Mouse (Mus musculus) gastrocnemius, adult 2 months (tissue): Measurements from ENCODE around the gene Sox1. TPM values are rescaled to one million over a fixed set of nuclear protein-coding genes. Genes with fewer than 3 reads are reported as not detected.

Experiments used
- DNase-seq: peaks from one replicate; pipeline ENCODE4 v3.0.0; 2022
- H3K27ac ChIP-seq: fragments of 200-600 bp; 2 replicates; pipeline ENCODE4 v1.8.1; 2022; ENCODE audit warnings: mild to moderate bottlenecking
- H3K4me3 ChIP-seq: fragments of 200-600 bp; 2 replicates; pipeline ENCODE4 v1.8.1; 2022; ENCODE audit warnings: mild to moderate bottlenecking, moderate library complexity
- CTCF ChIP-seq: fragments of 200-600 bp; IDR thresholded peaks from 2 replicates; pipeline ENCODE4 v1.8.1; 2022; ENCODE audit warnings: antibody characterized with exemption, mild to moderate bottlenecking, moderate library complexity
- intact Hi-C: fragments of 180-260 bp; cut with DNase I; formaldehyde crosslinking; loops from one replicate; pipeline ENCODE4 v1.15.1; 2025
- total RNA-seq, 2 experiments: library from RNA; stranded (reverse); gene quantifications; 2 replicates each; pipeline ENCODE4 v1.2.3; 2021

Gene Sox1
- total RNA-seq, 2 experiments from 2014 or later, result not detected

GRCm38 (mm10) chr8:12383979-12384890 is 10.9 kb upstream of the Sox1 start:
- intact Hi-C loops, result no loop called here
- TF ChIP-seq CTCF, result no peak
- Histone ChIP-seq H3K27ac (no peak overlapping the region), H3K4me3 (peak overlapping the region; percentile 65)
- DNase-seq, result no peak

GRCm38 (mm10) chr8:12384996-12385685 is 10.0 kb upstream of the Sox1 start:
- Histone ChIP-seq H3K4me3 (peak overlapping the region; percentile 65), H3K27ac (no peak overlapping the region)
- intact Hi-C loops, result no loop called here
- no peak for DNase-seq
- no peak for TF ChIP-seq CTCF

GRCm38 (mm10) chr8:12385686-12386488 is 9.2 kb upstream of the Sox1 start:
- no peak for DNase-seq
- no peak overlapping the region for H3K27ac ChIP-seq
- intact Hi-C loops, result no loop called here
- no peak for TF ChIP-seq CTCF
- H3K4me3 ChIP-seq, result peak overlapping the region; percentile 65

DNA sequence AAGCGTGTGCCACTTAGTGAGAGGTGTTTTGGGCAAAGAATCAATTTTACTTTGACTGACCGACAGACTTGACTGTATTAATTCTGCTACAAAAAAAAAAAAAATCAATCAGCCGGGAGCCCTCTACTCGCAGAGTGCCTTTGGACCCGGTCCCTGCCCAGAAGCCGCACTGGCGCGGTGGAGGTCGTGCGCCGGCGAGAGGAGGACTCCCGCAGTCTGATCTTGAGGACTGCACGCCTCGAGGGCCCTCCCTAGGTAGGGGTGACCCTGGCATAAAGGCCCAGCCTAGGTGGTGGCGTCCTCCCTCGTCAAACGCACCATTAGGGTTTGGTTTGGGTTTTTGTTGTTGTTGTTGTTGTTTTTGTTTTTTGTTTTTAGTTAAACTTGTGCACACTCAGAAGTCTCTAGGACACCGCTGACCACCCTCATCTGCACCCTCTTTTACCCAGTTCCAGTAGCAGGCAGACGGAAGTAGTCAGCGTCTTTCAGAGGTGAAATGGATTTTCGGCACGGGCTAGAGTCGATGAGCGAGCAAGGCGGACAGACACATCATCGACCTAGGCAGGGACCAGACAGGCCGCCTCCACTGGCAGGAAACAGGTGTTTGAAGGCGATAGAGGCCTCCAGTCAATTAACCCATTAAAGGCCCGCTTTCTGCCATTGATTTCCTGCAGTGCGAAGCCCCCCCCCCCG is 8.4 kb upstream of the Sox1 start:
- intact Hi-C loops, result no loop called here
- TF ChIP-seq CTCF, result no peak
- Histone ChIP-seq H3K4me3 (no peak overlapping the region), H3K27ac (no peak overlapping the region)
- no peak for DNase-seq

GRCm38 (mm10) chr8:12387223-12387860 is 7.8 kb upstream of the Sox1 start:
- intact Hi-C loops, result no loop called here
- Histone ChIP-seq H3K4me3 (no peak overlapping the region), H3K27ac (no peak overlapping the region)
- TF ChIP-seq CTCF, result no peak
- DNase-seq, result no peak

GRCm38 (mm10) chr8:12387901-12388300 is 7.2 kb upstream of the Sox1 start:
- TF ChIP-seq CTCF, result no peak
- DNase-seq, result no peak
- Histone ChIP-seq H3K4me3 (no peak overlapping the region), H3K27ac (no peak overlapping the region)
- intact Hi-C loops, result no loop called here

- no peak for TF ChIP-seq CTCF
These were observed 6.5 kb upstream of the Sox1 start for GRCm38 (mm10) chr8:12388390-12389115.

DNA sequence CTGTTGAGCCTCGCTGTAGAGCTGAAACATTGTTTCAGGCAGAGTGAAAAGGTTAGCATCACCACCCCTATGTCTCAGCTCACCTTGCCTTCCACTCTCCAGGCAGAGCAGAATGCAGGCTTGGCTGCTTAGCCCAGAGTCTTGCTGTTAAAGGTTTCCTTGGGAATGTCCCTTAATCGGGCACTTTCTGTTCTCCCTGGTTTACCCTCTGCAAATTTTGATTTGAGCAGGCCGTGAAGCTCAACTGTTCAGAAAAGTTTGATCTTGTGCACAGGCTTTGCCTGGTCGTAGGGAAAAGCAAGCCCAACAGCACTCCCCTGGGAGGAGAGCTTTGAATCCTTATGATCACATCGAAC is 6.0 kb upstream of the Sox1 start:
- H3K4me3 ChIP-seq, result no peak overlapping the region
- no peak for TF ChIP-seq CTCF
- no peak overlapping the region for H3K27ac ChIP-seq
- intact Hi-C loops, result no loop called here
- no peak for DNase-seq

More at GRCm38 (mm10) chr8:12388390-12389115, 6.5 kb upstream of the Sox1 start:
- Histone ChIP-seq H3K4me3 (no peak overlapping the region), H3K27ac (no peak overlapping the region)
- intact Hi-C loops, result no loop called here
- no peak for DNase-seq

- intact Hi-C loops, result no loop called here
- TF ChIP-seq CTCF, result no peak
- H3K27ac ChIP-seq, result no peak overlapping the region
- no peak for DNase-seq
- no peak overlapping the region for H3K4me3 ChIP-seq
These were observed 5.1 kb upstream of the Sox1 start for GRCm38 (mm10) chr8:12389801-12390639.

DNA sequence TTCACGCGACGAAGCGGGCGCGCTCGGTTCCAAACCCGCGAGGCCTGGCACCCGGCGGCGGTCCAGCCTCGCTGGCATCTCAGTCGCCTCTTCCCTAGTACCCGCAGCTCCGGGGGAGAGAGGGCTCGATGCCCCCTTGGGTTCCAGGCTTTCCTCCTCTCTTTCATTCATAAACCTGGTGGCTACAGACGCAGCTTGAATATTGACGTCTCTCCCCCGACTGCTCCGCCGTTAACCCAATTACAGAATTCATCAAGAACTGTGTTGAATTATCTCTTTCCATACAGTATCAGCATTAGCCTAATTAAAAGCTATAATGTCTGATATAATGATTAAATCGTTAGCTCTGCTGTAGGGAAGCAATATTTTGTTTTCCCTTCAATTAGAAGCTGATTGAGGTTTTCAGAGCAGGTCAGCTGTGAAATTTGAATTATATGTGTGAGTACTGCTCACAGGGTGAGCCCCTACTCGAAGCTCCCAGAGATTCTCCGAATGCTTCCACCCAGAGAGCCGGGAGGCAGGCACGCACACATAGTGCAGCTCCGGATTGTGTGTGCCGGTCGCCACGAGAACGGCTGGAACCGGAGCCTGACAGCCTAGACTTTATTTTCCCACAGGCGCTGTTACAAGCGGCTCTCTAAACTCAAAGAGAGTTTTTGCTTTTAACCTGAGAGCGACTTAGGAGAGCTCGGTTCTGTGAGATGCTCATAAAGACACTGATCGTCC is 4.3 kb upstream of the Sox1 start:
- Histone ChIP-seq H3K4me3 (no peak overlapping the region), H3K27ac (no peak overlapping the region)
- no peak for DNase-seq
- TF ChIP-seq CTCF, result no peak
- intact Hi-C loops, result no loop called here
